9 mouse cellular contexts compared by ENCODE assay signal in genomic region chr12:79511454-79512204, GRCm38 (mm10).
DNase-seq lines count a peak whose midpoint lies in the region; ATAC-seq and TF ChIP-seq lines count a peak whose summit lies in the region.
"Had no signal": no experiment of that assay in that cellular context is flagged by ENCODE, and none has a peak within 500 bp of the region (broad histone marks: within the 10 kb centered on the region; RNA-seq: fewer than 3 reads in every experiment).

No protein-coding gene starts in this region.

- peak; percentile 93 for ATAC-seq in hindbrain, postnatal 0 days

- H3K27ac ChIP-seq in gastrocnemius, adult 2 months = peak overlapping the region; percentile 81
- peak overlapping the region; percentile 70 for H3K27ac ChIP-seq in hindbrain, postnatal 0 days

- H3K36me3 ChIP-seq in hindbrain, postnatal 0 days (ENCODE audit: insufficient read depth, low read length) = no peaks in the 10 kb centered on the region

- H3K4me1 ChIP-seq in hindbrain, postnatal 0 days (ENCODE audit: insufficient read depth, low read length) = peaks cover 17% of the 10 kb centered on the region

- 0 out of 2 replicates have a peak overlapping the region, but pooled peaks have one; percentile 5 for H3K9ac ChIP-seq in hindbrain, postnatal 0 days (replicated peaks; ENCODE audit: low read length)

- H3K4me2 ChIP-seq in hindbrain, postnatal 0 days (ENCODE audit: low read depth, low read length) = no peak overlapping the region

- intact Hi-C loops in gastrocnemius, adult 2 months (cut with DNase I) = no loop called here

- 27% methylated on average over 11 of the region's 11 CpGs for WGBS in hindbrain, postnatal 0 days

- peak; percentile 36 to 51 for DNase-seq in kidney, postnatal 4 days
- DNase-seq in kidney, adult 8-10 months = no peak
- peak; percentile 67 to 77 for DNase-seq in cerebellum, postnatal 14 days
- DNase-seq in gastrocnemius, adult 2 months = peak; percentile 73
- peak; percentile 81 for DNase-seq in hindbrain, postnatal 0 days (ENCODE audit: low spot score)
- peak; percentile 39 for DNase-seq in lung, postnatal 25 days (ENCODE audit: low spot score)
- DNase-seq in thymus, postnatal 0 days (ENCODE audit: low spot score) = peak; percentile 64
- no peak for DNase-seq in B cell, adult 2 months

- H3K4me3 ChIP-seq in gastrocnemius, adult 2 months = no peak overlapping the region
- no peak overlapping the region for H3K4me3 ChIP-seq in hindbrain, postnatal 0 days (ENCODE audit: low read length)
- H3K4me3 ChIP-seq: megakaryocyte, embryonic 14.5 days had no signal

- no peak for TF ChIP-seq CTCF in gastrocnemius, adult 2 months (IDR thresholded peaks at IDR 0.05)
- no peak for TF ChIP-seq CTCF in hindbrain, postnatal 0 days (IDR thresholded peaks at IDR 0.05; ENCODE audit: low read depth)

- no peaks in the 10 kb centered on the region for H3K27me3 ChIP-seq in hindbrain, postnatal 0 days (ENCODE audit: insufficient read depth, low read length)
- H3K27me3 ChIP-seq: megakaryocyte, embryonic 14.5 days had no signal

- H3K9me3 ChIP-seq in hindbrain, postnatal 0 days (ENCODE audit: low read length) = no peaks in the 10 kb centered on the region
- H3K9me3 ChIP-seq: megakaryocyte, embryonic 14.5 days had no signal

Comparison
In these comparisons a context has a peak if more than half of its experiments do, and no peak if none do; other contexts are left out.
1. DNase-seq: peak in kidney, postnatal 4 days (2 of 2), cerebellum, postnatal 14 days (2 of 2), gastrocnemius, adult 2 months (single experiment), hindbrain, postnatal 0 days (single experiment), lung, postnatal 25 days (single experiment) and thymus, postnatal 0 days (single experiment); none in kidney, adult 8-10 months (0 of 2) and B cell, adult 2 months (0 of 2).